Mouse (Mus musculus) stomach, embryonic 14.5 days (tissue): Measurements from ENCODE around the gene Cxcl12. TPM values are rescaled to one million over a fixed set of nuclear protein-coding genes. Genes with fewer than 3 reads are reported as not detected.
A peak's percentile ranks its signal among the peaks of the same experiment; 100 is the strongest.

Experiments used
- ATAC-seq: fragments of 200-750 bp; cut with Nextera tagmentation; 2 replicates; pipeline ENCODE4 v1.8.0; 2017; ENCODE audit warnings: low read depth, moderate TSS enrichment; ENCODE audit not compliant: insufficient number of reproducible peaks, insufficient read depth, low FRiP score
- H3K27ac ChIP-seq: fragments of 300-500 bp; sonication (generic); 2 replicates; pipeline ENCODE4 v1.5.1; 2014; ENCODE audit warnings: mild to moderate bottlenecking, low read length, moderate library complexity, mixed read lengths
- H3K27me3 ChIP-seq: fragments of 300-500 bp; sonication (generic); 2 replicates; pipeline ENCODE4 v1.6.1; 2014; ENCODE audit warnings: low read length, control low read depth, mixed read lengths; ENCODE audit not compliant: control insufficient read depth, insufficient read depth
- H3K36me3 ChIP-seq: fragments of 300-500 bp; sonication (generic); 2 replicates; pipeline ENCODE4 v1.6.1; 2014; ENCODE audit warnings: mild to moderate bottlenecking, control low read depth, low read length, moderate library complexity, mixed read lengths; ENCODE audit not compliant: control insufficient read depth, insufficient read depth
- H3K4me1 ChIP-seq: fragments of 300-500 bp; sonication (generic); 2 replicates; pipeline ENCODE4 v1.6.1; 2014; ENCODE audit warnings: low read length, control low read depth, mixed read lengths; ENCODE audit not compliant: control insufficient read depth, insufficient read depth
- H3K4me2 ChIP-seq: fragments of 300-500 bp; sonication (generic); replicated peaks from 2 replicates; pipeline ENCODE4 v1.6.1; 2014; ENCODE audit warnings: low read depth, low read length, control low read depth
- H3K4me3 ChIP-seq: fragments of 300-500 bp; sonication (generic); 2 replicates; pipeline ENCODE4 v1.5.1; 2014; ENCODE audit warnings: low read depth, low read length, control low read depth
- H3K9ac ChIP-seq: fragments of 300-500 bp; sonication (generic); replicated peaks from 2 replicates; pipeline ENCODE4 v1.6.1; 2014; ENCODE audit warnings: low read depth, mild to moderate bottlenecking, control low read depth, low read length, moderate library complexity, mixed read lengths
- H3K9me3 ChIP-seq: fragments of 300-500 bp; sonication (generic); 2 replicates; pipeline ENCODE4 v1.6.1; 2016; ENCODE audit warnings: low read depth, low read length, control low read depth; ENCODE audit not compliant: control insufficient read depth
- WGBS: fragments of 180-500 bp; shearing (Covaris S2); extraction: QIAGEN DNeasy Blood & Tissue Kit; methylation state at CpG from one replicate; pipeline ENCODE4 v1.1.7; 2014; 5-methylcytosine and 5-hydroxymethylcytosine counted together
- polyA plus RNA-seq: library from polyadenylated mRNA; unstranded; fragments of >200 nt; fragmentation: Nextera tagmentation; extraction: Ambion mirVana; gene quantifications from 2 replicates; pipeline ENCODE4 v1.2.1, GENCODE M21; 2014

The Cxcl12 gene
- polyA plus RNA-seq, 1 experiment from 2014 or later, result 180 TPM

- Histone ChIP-seq H3K27ac (peak overlapping the region; percentile 15; the same call in 1 of the 2 replicates), H3K4me1 (no peaks in the 10 kb centered on the region), H3K9ac (no peak overlapping the region), H3K36me3 (no peaks in the 10 kb centered on the region), H3K4me2 (no peak overlapping the region), H3K9me3 (no peaks in the 10 kb centered on the region), H3K4me3 (no peak overlapping the region), H3K27me3 (no peaks in the 10 kb centered on the region)
- 80% methylated on average over 10 of the region's 10 CpGs for WGBS
- no peak for ATAC-seq
Observed at GRCm38 (mm10) chr6:117146951-117147350, 21.4 kb upstream of the Cxcl12 start.

GRCm38 (mm10) chr6:117151484-117152149, 16.7 kb upstream of the Cxcl12 start:
- Histone ChIP-seq H3K4me3 (no peak overlapping the region), H3K27ac (no peak overlapping the region), H3K4me2 (no peak overlapping the region), H3K27me3 (no peaks in the 10 kb centered on the region), H3K9me3 (no peaks in the 10 kb centered on the region), H3K9ac (no peak overlapping the region), H3K4me1 (no peaks in the 10 kb centered on the region), H3K36me3 (no peaks in the 10 kb centered on the region)
- ATAC-seq, result no peak
- WGBS, result 25% methylated on average over 18 of the region's 18 CpGs

GRCm38 (mm10) chr6:117153046-117153445, 15.3 kb upstream of the Cxcl12 start:
- H3K36me3 ChIP-seq, result no peaks in the 10 kb centered on the region
- H3K27me3 ChIP-seq, result no peaks in the 10 kb centered on the region
- WGBS, result 69% methylated on average over 5 of the region's 5 CpGs
- no peak overlapping the region for H3K4me2 ChIP-seq
- H3K4me3 ChIP-seq, result no peak overlapping the region
- no peak overlapping the region for H3K9ac ChIP-seq
- ATAC-seq, result no peak
- peaks cover 12% of the 10 kb centered on the region; the same call in 1 of the 2 replicates for H3K4me1 ChIP-seq
- H3K9me3 ChIP-seq, result no peaks in the 10 kb centered on the region
- H3K27ac ChIP-seq, result no peak overlapping the region

- no peak overlapping the region for H3K4me3 ChIP-seq
- no peak for ATAC-seq
- no peaks in the 10 kb centered on the region for H3K27me3 ChIP-seq
- H3K9me3 ChIP-seq, result no peaks in the 10 kb centered on the region
- H3K36me3 ChIP-seq, result no peaks in the 10 kb centered on the region
- H3K4me2 ChIP-seq, result no peak overlapping the region
- 72% methylated on average over 4 of the region's 4 CpGs for WGBS
- no peak overlapping the region for H3K9ac ChIP-seq
- peaks cover 16% of the 10 kb centered on the region for H3K4me1 ChIP-seq
- no peak overlapping the region for H3K27ac ChIP-seq
Observed at GRCm38 (mm10) chr6:117156846-117157245, 11.5 kb upstream of the Cxcl12 start.

- 27% methylated on average over 16 of the region's 16 CpGs for WGBS
- no peak overlapping the region for H3K4me2 ChIP-seq
- no peak for ATAC-seq
Observed at GRCm38 (mm10) chr6:117159710-117160690, 8.3 kb upstream of the Cxcl12 start.

GRCm38 (mm10) chr6:117163486-117163885, 4.8 kb upstream of the Cxcl12 start:
- ATAC-seq, result no peak
- Histone ChIP-seq H3K27ac (no peak overlapping the region), H3K4me3 (no peak overlapping the region), H3K9me3 (no peaks in the 10 kb centered on the region), H3K36me3 (no peaks in the 10 kb centered on the region), H3K9ac (no peak overlapping the region), H3K27me3 (peaks cover 4% of the 10 kb centered on the region; the same call in 1 of the 2 replicates), H3K4me1 (peaks cover 13% of the 10 kb centered on the region; the same call in 1 of the 2 replicates), H3K4me2 (no peak overlapping the region)
- 85% methylated on average over 5 of the region's 5 CpGs for WGBS

More at GRCm38 (mm10) chr6:117159710-117160690, 8.3 kb upstream of the Cxcl12 start:
- Histone ChIP-seq H3K27ac (peak overlapping the region; percentile 66), H3K9ac (no peak overlapping the region), H3K4me3 (no peak overlapping the region), H3K4me1 (peaks cover 16% of the 10 kb centered on the region), H3K27me3 (no peaks in the 10 kb centered on the region), H3K36me3 (no peaks in the 10 kb centered on the region), H3K9me3 (no peaks in the 10 kb centered on the region)

GRCm38 (mm10) chr6:117166581-117167425, 1.5 kb upstream of the Cxcl12 start:
- 0 out of 2 replicates have a peak, but pooled peaks have one; percentile 33 for ATAC-seq
- Histone ChIP-seq H3K9me3 (no peaks in the 10 kb centered on the region), H3K9ac (no peak overlapping the region), H3K27ac (no peak overlapping the region), H3K27me3 (peaks cover 4% of the 10 kb centered on the region; the same call in 1 of the 2 replicates), H3K36me3 (no peaks in the 10 kb centered on the region), H3K4me2 (no peak overlapping the region), H3K4me1 (0 out of 2 replicates have a peak, but pooled peaks cover 13% of the 10 kb centered on the region), H3K4me3 (no peak overlapping the region)
- 4% methylated on average over 16 of the region's 16 CpGs for WGBS

GRCm38 (mm10) chr6:117167426-117167730, 957 bp upstream of the Cxcl12 start:
- H3K36me3 ChIP-seq, result no peaks in the 10 kb centered on the region
- H3K9me3 ChIP-seq, result no peaks in the 10 kb centered on the region
- H3K4me1 ChIP-seq, result 0 out of 2 replicates have a peak, but pooled peaks cover 13% of the 10 kb centered on the region
- 0 out of 2 replicates have a peak overlapping the region, but pooled peaks have one; percentile 71 for H3K4me3 ChIP-seq
- no peak overlapping the region for H3K9ac ChIP-seq
- peak overlapping the region; percentile 79; the same call in 1 of the 2 replicates for H3K4me2 ChIP-seq
- no peak for ATAC-seq
- H3K27ac ChIP-seq, result no peak overlapping the region
- peaks cover 4% of the 10 kb centered on the region; the same call in 1 of the 2 replicates for H3K27me3 ChIP-seq
- WGBS, result 29% methylated on average over 7 of the region's 7 CpGs
